Mouse (Mus musculus) urinary bladder, adult 2 months (tissue): Measurements from ENCODE around the gene Dusp5. TPM values are rescaled to one million over a fixed set of nuclear protein-coding genes. Genes with fewer than 3 reads are reported as not detected.

Experiments used
- DNase-seq: peaks from one replicate; pipeline ENCODE4 v3.0.0; 2022; ENCODE audit warnings: low spot score
- polyA plus RNA-seq: library from polyadenylated mRNA; depleted of rRNA; stranded (reverse); fragments of >200 nt; gene quantifications from 2 replicates; pipeline ENCODE4 v1.2.3, GENCODE M21; 2012

The Dusp5 gene
- polyA plus RNA-seq, 1 experiment = 7.3 TPM

DNA sequence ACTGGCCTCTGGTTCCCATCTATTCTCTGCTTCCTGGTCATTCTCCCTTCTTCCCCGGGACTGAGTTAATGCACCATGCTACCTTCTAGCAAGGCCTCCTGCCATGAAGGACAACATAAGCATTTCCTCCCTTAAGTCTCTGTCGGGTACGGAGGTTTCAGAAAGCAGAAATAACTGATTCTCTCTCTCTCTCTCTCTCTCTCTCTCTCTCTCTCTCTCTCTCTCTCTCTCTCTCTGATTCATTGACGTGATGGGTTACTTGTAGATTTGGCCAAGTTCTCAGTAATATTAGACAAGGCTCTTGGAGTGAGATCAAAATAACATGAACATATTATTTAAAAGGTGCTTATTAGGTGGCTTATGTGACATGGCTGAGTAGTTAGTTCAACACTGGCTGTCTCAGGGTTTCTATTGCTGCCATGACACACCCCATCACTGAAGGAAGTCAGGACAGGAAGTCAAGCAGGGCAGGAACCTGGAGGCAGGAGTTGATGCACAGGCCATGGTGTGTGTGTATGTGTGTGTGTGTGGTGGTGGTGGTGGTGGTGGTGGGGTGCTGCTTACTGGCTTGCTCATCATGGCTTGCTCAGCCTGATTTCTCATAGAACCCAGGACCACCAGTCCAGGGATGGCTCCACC lies 16.1 kb downstream of the Dusp5 start:
- no peak for DNase-seq

DNA sequence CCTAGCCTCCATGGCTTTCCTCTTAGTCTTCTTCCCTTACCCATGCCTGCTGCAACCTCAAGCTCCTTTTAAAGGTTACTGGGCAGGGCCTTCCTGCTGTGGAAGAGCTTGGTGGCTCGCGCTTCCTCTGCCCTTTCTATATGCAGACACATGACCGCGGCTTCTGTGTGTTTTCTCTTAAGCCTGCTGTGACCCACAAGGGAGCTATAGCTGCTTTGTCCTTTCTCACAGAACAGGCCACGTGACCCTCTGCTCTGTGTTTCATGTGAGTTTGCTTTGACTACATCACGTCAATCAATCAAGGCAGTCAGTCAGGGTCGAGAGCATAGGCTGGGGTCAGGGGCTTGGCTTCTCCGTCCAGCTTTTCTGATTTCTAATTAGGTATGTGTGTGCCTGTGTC lies 18.7 kb downstream of the Dusp5 start:
- no peak for DNase-seq

DNA sequence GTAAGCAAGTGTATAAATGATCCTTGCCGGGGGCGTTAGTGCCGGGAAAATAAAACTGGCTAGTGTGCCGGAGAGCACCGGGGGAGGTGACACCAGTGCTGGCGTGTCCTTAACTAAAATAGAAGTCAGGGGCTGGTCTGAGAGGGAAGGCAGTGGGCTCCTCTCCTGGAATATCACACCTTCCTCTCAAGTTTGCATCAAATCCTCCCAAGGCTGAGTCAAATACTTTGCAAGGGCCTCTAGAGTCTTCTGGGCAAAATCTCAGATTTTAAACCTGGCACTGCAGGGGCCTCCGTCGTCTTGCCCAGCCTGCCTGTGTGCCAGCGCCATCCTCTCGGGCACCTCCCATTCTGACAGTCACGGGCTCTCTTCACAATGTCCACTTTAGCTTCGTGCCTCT lies 22.1 kb downstream of the Dusp5 start:
- no peak for DNase-seq

GRCm38 (mm10) chr19:53552216-53552786 lies 23.4 kb downstream of the Dusp5 start:
- no peak for DNase-seq

GRCm38 (mm10) chr19:53552795-53553194 lies 23.9 kb downstream of the Dusp5 start:
- no peak for DNase-seq

DNA sequence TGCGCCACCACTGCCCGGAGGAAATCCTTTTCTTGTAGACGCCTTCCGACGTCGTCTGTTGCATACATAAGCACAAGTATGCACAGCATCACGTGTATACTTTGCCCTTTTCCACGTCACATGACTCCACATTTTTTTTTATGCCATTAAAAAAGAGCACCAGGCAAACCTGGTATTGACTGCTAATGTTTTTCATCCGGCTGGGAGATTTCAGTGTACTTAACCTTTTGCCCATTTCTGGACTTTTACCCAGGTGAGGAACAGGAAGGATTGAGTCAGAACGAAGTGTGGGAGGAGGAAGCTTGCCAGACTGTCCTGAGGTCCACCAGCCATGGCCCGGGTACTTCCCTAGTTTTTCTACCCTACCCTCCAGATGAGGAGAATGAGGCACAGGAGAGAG lies 25.5 kb downstream of the Dusp5 start:
- DNase-seq = no peak

GRCm38 (mm10) chr19:53554981-53555616 lies 26.2 kb downstream of the Dusp5 start:
- DNase-seq = no peak

DNA sequence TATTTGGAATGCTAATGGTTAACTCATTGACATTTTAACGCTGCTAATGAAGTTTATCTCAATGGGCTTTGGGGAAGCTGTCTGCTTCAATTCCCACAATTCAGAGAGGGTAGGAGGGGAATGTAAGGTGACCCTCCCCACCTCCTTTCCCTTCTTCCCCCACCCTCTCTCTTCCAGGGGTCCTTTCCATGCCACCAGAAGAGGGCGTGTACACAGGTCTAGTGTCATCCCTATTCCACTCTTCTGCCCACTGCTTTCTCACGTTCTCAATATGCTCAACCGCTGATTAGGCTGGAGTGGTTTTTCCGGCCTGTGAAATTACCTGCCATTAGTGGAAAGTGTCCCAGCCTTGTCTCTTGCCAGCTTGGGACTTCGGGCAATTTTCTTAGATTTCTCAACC lies 27.9 kb downstream of the Dusp5 start:
- no peak for DNase-seq

DNA sequence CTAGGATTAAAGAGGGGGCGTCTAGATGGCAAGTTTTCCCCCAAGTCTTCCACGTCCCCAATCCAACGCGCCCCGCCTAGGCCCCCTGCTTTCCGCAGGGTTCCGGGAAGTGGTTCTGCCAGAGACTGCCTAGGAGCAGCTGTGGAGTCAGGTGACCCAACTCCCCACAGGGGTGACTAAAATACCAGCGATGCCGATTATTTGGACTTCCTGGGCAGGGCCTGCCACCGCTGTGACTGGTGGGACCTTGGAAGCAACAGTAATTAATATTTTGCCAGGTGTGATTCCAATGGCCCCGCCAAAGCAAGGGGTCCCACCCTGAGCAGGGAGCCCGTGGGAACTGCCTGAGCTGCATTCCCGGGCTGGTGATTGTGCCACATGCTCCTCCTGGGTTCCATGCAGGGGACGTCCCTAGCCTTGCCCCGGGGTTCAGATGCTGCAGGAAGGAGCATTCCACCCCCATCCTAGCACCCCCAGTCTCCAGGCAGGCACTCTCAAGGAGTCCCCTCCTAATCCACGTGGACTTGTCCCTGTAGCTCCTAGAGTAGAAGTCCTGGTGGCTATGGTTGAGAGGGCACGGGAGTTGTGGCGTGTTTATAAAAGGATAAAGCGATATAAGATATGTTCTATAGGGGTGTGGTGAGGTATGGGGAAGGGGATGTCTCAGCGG lies 28.5 kb downstream of the Dusp5 start:
- DNase-seq = no peak

GRCm38 (mm10) chr19:53560436-53560835 lies 31.5 kb downstream of the Dusp5 start:
- DNase-seq = no peak

GRCm38 (mm10) chr19:53564174-53564573 lies 35.3 kb downstream of the Dusp5 start:
- DNase-seq = no peak

GRCm38 (mm10) chr19:53565565-53566277 lies 36.8 kb downstream of the Dusp5 start:
- no peak for DNase-seq

- DNase-seq = no peak
Observed at GRCm38 (mm10) chr19:53567864-53568263, 39.0 kb downstream of the Dusp5 start.

DNA sequence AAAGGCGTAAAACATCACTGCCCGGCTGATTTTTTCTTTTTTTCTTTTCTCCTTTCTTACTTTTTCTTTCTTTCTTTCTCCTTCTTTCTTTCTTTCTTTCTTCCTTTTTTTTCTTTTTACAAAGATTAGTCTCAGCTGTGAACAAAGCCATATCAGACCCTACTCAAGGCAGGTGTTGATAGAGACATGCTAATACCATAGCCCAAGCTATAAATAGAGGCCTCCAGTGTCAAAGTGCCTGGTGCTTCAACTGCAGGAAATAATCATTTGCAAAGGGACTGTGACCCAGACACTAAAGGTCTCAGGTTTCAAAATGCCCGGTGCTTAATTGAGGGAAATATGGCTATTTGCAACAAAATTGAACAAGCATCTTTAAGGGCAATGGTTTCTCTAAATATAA lies 39.6 kb downstream of the Dusp5 start:
- no peak for DNase-seq

GRCm38 (mm10) chr19:53571056-53571455 lies 42.1 kb downstream of the Dusp5 start:
- no peak for DNase-seq

- no peak for DNase-seq
Observed at GRCm38 (mm10) chr19:53571501-53572428, 42.9 kb downstream of the Dusp5 start.

- no peak for DNase-seq
Observed at GRCm38 (mm10) chr19:53572607-53573006, 43.7 kb downstream of the Dusp5 start.

GRCm38 (mm10) chr19:53573151-53573550 lies 44.2 kb downstream of the Dusp5 start:
- DNase-seq = no peak

DNA sequence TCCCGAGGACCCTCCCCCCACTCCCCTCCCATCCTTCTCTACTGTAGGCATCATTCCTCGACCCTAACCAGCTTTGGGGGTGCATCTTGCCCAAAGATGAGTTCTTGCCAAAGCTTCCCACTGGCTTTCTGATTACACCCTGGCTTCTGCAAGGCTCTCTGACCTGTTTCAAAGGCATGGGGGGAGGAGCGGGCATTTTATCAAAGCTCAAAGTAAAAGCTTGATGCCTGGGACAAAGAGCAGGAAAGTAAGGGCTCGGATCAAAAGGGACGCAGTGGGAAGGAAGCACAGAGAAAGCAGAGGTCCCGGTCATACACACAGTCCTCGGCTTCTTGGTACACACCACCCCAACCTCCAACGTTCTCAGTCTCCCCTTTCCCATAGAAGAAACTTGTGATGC lies 45.2 kb downstream of the Dusp5 start:
- DNase-seq = no peak

DNA sequence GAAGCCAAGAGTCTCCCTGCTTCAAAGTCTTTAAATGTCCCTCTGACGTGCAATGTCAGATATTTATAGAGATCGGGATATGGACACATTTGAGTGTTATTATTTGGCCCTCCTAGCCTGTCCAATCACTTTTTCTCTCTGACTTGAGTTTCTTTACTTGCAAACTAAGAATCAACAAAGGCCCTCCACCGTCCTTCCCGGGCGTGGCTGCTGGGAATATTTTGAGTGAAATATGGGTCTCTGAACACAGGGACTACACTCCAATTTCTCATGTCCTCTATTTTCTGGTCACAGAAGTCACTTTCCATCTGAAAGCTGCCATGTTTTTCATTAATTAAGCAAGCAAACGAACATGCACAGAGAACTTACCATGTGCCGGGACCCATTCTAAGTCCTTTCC lies 45.6 kb downstream of the Dusp5 start:
- DNase-seq = no peak
